Mouse (Mus musculus) C2C12 (cell line): Measurements from ENCODE around the gene Engase. TPM values are rescaled to one million over a fixed set of nuclear protein-coding genes. Genes with fewer than 3 reads are reported as not detected.
A peak's percentile ranks its signal among the peaks of the same experiment; 100 is the strongest.

ENCODE experiments used
- H3K27me3 ChIP-seq: one replicate; pipeline ENCODE4 v1.6.1; 2011; ENCODE audit not compliant: control insufficient read depth, insufficient read depth, insufficient read length
- H3K36me3 ChIP-seq: one replicate; pipeline ENCODE4 v1.6.1; 2011; ENCODE audit not compliant: control insufficient read depth, insufficient read depth
- H3K4me3 ChIP-seq: one replicate; pipeline ENCODE4 v1.5.1; 2011; ENCODE audit warnings: mild to moderate bottlenecking, control low read depth; ENCODE audit not compliant: poor library complexity, insufficient read depth, severe bottlenecking
- H3K79me2 ChIP-seq: one replicate; pipeline ENCODE4 v1.6.1; 2011; ENCODE audit not compliant: control insufficient read depth, insufficient read depth
- H3K79me3 ChIP-seq: one replicate; pipeline ENCODE4 v1.6.1; 2011; ENCODE audit warnings: low read depth, control low read depth
- H3ac ChIP-seq: one replicate; pipeline ENCODE3; 2011; ENCODE audit warnings: low read depth; ENCODE audit not compliant: control insufficient read depth, insufficient read length
- CEBPB ChIP-seq: IDR thresholded peaks from one replicate; pipeline ENCODE4 v1.6.1; 2011; ENCODE audit warnings: low read depth, mild to moderate bottlenecking, control low read depth, moderate library complexity
- CTCF ChIP-seq: IDR thresholded peaks from one replicate; pipeline ENCODE4 v1.5.1; 2011; ENCODE audit not compliant: control insufficient read depth, insufficient read depth, insufficient read length
- FOSL1 ChIP-seq: IDR thresholded peaks from one replicate; pipeline ENCODE4 v1.8.0; 2011; ENCODE audit warnings: mild to moderate bottlenecking, low read length; ENCODE audit not compliant: poor library complexity, insufficient read depth, severe bottlenecking
- MAX ChIP-seq: IDR thresholded peaks from one replicate; pipeline ENCODE4 v1.6.1; 2011; ENCODE audit warnings: mild to moderate bottlenecking, control low read depth
- MYOD1 ChIP-seq: IDR thresholded peaks from one replicate; pipeline ENCODE4 v1.6.1; 2011; ENCODE audit warnings: low read depth; ENCODE audit not compliant: control insufficient read depth, insufficient read length
- MYOG ChIP-seq: IDR thresholded peaks from one replicate; pipeline ENCODE4 v1.6.1; 2011; ENCODE audit not compliant: control insufficient read depth, insufficient read length; ENCODE audit errors: extremely low read depth
- USF1 ChIP-seq: IDR thresholded peaks from one replicate; pipeline ENCODE4 v1.6.1; 2011; ENCODE audit warnings: low read depth, mild to moderate bottlenecking, control low read depth, moderate library complexity
- polyA plus RNA-seq: library from polyadenylated mRNA; unstranded; fragments of >200 nt; fragmentation: generic; extraction: Trizol; gene quantifications from one replicate; pipeline ENCODE4 v1.2.1, GENCODE M21; 2012; ENCODE audit warnings: missing spikeins

Gene Engase
- polyA plus RNA-seq, 1 experiment, result 2.1 TPM

DNA sequence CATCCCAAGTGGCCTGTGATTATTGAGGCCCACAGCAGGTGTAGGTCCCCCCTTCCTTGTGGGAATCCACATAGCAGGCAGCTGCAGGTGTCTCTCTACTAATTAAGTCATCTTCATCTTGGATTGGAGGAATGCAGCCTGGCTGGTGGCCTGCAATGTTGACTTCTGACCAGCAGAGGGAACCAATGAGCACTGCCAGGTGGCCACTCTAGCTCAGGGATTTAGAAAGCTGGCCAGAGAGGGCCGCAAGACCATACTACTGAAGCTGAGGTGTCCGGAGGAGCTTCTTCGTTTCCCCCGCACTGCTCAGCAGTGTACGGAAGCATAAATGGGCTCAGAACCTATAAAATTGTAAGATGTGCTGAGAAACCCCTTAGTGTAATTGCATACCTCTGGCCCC, 31.3 kb downstream of the Engase start:
- H3K79me3 ChIP-seq, result no peaks in the 10 kb centered on the region
- H3ac ChIP-seq, result no peak overlapping the region
- H3K4me3 ChIP-seq, result no peak overlapping the region
- peaks cover 59% of the 10 kb centered on the region for H3K27me3 ChIP-seq
- no peaks in the 10 kb centered on the region for H3K36me3 ChIP-seq
- no peaks in the 10 kb centered on the region for H3K79me2 ChIP-seq
- TF ChIP-seq MYOG (no peak), MYOD1 (no peak), CEBPB (no peak), FOSL1 (no peak), USF1 (no peak), MAX (no peak), CTCF (peak; percentile 81)

DNA sequence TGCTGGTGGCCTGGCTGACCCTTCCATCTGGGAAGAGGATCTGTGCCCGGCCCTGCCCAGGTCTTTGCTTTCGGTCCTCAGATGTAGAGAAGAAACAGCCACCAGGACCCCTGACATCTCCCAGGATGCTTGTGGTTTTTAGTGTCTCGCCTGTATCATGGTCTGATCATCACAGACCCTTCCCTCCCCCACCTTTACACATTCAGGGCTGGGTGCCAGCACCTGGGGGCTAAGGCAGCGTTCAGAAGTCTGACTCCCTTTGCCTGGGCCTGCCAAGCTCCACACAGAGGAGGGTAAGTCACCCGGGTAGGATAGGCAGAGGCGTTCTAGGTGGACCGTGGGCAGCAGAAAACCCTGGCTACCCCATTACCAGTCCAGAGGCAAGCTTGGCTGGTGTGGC, 31.7 kb downstream of the Engase start:
- Histone ChIP-seq H3K4me3 (no peak overlapping the region), H3K79me3 (no peaks in the 10 kb centered on the region), H3K36me3 (no peaks in the 10 kb centered on the region), H3K79me2 (no peaks in the 10 kb centered on the region), H3ac (no peak overlapping the region), H3K27me3 (peaks cover 54% of the 10 kb centered on the region)
- TF ChIP-seq MYOG, result no peak
- TF ChIP-seq CTCF, result no peak
- no peak for TF ChIP-seq USF1
- TF ChIP-seq MAX, result no peak
- TF ChIP-seq FOSL1, result no peak
- no peak for TF ChIP-seq MYOD1
- TF ChIP-seq CEBPB, result no peak

DNA sequence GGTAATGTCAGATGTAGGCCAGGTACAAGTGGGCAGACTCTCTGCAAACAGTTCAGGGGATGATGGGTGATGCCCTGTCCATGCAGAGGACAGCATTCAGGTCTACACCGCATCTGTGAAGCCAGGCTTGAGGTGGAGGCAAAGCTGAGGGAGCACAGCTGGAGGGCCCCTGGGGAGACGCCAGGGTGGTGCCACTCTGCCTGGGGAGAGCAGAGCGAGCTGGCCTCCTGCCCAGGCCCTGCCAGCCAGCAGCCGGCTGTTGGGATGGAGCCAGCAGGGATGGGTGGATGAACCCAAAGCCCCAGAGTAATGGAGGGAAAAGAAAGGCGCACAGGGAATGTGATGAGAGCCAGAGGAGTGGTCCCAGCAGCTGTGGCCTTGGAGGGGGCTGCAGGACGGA, 35.2 kb downstream of the Engase start:
- TF ChIP-seq MYOG (no peak), CTCF (no peak), CEBPB (no peak), FOSL1 (no peak), MAX (no peak), MYOD1 (peak; percentile 22)
- no peaks in the 10 kb centered on the region for H3K79me3 ChIP-seq
- no peaks in the 10 kb centered on the region for H3K79me2 ChIP-seq
- H3K27me3 ChIP-seq, result peaks cover 19% of the 10 kb centered on the region
- H3K36me3 ChIP-seq, result no peaks in the 10 kb centered on the region
- H3ac ChIP-seq, result no peak overlapping the region
- no peak overlapping the region for H3K4me3 ChIP-seq

DNA sequence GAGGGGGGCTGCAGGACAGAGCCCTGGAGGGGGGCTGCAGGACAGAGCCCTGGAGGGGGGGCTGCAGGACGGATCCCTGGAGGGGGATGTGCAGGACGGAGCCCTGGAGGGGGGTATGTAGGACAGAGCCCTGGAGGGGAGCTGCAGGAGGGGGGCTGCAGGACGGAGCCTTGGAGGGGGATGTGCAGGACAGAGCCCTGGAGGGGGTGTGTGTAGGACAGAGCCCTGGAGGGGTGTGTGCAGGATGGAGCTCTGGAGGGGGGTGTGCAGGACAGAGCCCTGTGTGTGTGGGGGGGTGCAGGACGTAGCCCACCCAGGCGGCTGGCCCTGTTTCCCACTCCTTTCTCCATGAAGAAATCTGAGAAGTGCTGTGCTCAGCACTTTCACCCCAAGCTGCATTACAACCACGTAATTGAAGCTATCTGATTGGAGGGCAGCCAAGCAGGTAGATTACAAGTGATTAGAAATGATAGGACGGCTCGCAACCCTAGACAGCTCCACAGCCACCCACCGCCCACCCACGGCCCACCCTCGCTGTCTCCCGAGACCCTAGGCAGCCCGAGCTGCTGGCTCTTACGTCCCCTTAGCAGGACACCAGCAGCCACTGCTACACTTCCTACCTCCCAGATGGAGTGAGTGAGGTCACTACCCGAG, 35.8 kb downstream of the Engase start:
- Histone ChIP-seq H3K79me3 (no peaks in the 10 kb centered on the region), H3ac (no peak overlapping the region), H3K79me2 (no peaks in the 10 kb centered on the region), H3K4me3 (no peak overlapping the region), H3K36me3 (no peaks in the 10 kb centered on the region), H3K27me3 (peaks cover 14% of the 10 kb centered on the region)
- TF ChIP-seq MAX (no peak), FOSL1 (no peak), CEBPB (no peak), MYOG (no peak), MYOD1 (no peak), CTCF (no peak), USF1 (no peak)

DNA sequence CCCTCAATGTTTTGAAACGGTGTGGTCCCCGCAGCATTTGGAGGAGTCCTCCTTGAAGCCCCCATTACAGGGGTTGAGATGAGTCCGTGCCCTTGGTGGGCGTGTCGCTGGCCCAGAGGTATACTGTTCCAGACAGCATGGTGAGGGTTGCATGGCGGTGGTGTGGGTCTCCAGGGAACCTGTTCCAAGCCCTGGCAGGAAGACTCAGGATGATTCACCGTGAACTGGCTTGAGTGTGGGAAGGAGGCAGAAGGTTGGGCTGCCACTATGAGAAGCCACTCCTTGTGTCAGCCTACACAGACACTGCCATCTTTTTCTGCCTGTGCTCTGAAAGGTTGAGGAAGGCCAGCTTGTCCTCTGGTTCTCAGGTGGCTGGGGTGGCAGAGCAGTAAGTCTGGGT, 41.3 kb downstream of the Engase start:
- Histone ChIP-seq H3K27me3 (no peaks in the 10 kb centered on the region), H3K79me2 (no peaks in the 10 kb centered on the region), H3ac (no peak overlapping the region), H3K79me3 (no peaks in the 10 kb centered on the region), H3K4me3 (no peak overlapping the region), H3K36me3 (no peaks in the 10 kb centered on the region)
- no peak for TF ChIP-seq MYOG
- peak; percentile 66 for TF ChIP-seq MAX
- no peak for TF ChIP-seq USF1
- peak; percentile 23 for TF ChIP-seq FOSL1
- no peak for TF ChIP-seq MYOD1
- no peak for TF ChIP-seq CEBPB
